Mouse (Mus musculus): ENCODE measurements around the gene Mrps23. TPM values are rescaled to one million over a fixed set of nuclear protein-coding genes. Genes with fewer than 3 reads are reported as not detected.

The Mrps23 gene
- polyA plus RNA-seq, 1 experiment: 107 TPM

DNA sequence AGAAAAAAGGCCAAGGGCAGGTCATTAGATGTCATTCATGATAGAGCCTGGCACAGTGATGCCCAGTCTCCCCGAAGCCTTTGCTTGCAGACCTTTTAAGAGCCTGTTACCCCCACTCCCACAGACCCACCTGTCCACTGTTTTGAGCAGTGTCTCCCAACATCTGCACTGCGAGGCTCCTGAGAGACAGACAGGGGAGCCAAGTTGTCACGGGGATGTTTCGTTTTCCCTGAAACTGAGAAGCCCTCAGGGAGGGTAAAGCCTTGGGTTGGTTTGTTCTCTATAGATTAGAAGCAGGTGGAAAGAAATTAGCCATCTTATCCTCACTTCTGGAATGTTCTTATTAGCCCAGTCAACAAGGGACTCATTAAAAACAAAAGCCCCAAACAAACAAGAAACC, 30.6 kb downstream of the Mrps23 start:
- H3K36me3 ChIP-seq (ENCODE audit: control insufficient read depth, insufficient read depth, low read length, poor library complexity, severe bottlenecking): no peaks in the 10 kb centered on the region
- no peak for TF ChIP-seq CTCF (IDR thresholded peaks at IDR 0.05; ENCODE audit: low read depth, low read length)
- TF ChIP-seq POLR2A (IDR thresholded peaks at IDR 0.05; ENCODE audit: insufficient read depth, low read length): no peak
- no peak for TF ChIP-seq EP300 (IDR thresholded peaks at IDR 0.05; ENCODE audit: insufficient read depth, low read depth, low read length)
- H3K27ac ChIP-seq (ENCODE audit: insufficient read depth, low read length): no peak overlapping the region
- H3K4me1 ChIP-seq (ENCODE audit: control insufficient read depth, insufficient read depth, low read length): no peaks in the 10 kb centered on the region
- H3K27me3 ChIP-seq (ENCODE audit: control insufficient read depth, insufficient read depth, low read length, poor library complexity, severe bottlenecking): no peaks in the 10 kb centered on the region
- H3K9ac ChIP-seq (ENCODE audit: low read depth, poor library complexity, severe bottlenecking): no peak overlapping the region
- no peaks in the 10 kb centered on the region for H3K9me3 ChIP-seq (replicated peaks; ENCODE audit: control insufficient read depth, insufficient read depth, low read length, poor library complexity, severe bottlenecking)
- H3K4me3 ChIP-seq (ENCODE audit: low read depth, low read length): no peak overlapping the region

DNA sequence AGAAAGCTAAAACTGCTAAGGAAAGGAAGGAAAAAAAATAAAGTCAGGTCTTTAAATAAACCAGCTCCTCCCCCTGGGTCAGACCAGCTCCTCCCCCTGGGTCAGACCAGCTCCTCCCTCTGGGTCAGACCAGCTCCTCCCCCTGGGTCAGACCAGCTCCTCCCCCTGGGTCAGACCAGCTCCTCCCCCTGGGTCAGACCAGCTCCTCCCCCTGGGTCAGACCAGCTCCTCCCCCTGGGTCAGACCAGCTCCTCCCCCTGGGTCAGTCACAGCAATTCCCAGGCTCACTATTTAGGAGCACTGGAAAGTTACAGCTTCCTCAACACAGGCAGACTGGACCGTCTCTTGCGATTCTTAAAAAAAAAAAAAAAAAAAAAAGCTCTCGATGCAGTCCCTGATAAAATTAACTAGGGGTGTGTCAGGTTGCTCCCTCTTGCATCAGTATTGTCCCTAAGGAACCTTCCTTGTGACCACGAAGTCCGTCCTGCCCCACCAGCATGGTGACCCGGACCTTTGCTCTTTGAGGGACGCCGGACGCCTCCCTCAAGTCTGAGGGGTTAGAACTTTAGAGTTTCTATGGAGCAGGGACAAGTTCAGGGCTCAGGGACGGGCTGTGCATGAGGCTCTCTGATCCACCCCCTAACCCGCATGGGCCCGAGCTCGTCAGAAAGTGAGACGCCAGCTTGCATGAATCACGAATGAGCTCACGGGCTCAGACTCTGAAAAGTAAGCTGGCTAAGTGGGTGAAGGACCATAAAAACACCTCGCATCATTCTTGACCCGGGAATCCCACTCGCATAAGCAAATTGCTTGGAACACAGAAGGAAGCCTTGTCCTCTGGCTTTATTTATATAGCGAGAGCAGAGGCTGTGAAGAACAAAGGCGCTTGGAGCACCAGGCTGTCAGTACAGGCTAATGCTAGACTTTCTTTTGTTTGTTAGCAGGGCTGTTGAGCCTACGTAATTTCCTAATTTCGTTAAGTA, 31.3 kb downstream of the Mrps23 start:
- no peaks in the 10 kb centered on the region for H3K27me3 ChIP-seq (ENCODE audit: control insufficient read depth, insufficient read depth, low read length, poor library complexity, severe bottlenecking)
- no peaks in the 10 kb centered on the region for H3K9me3 ChIP-seq (replicated peaks; ENCODE audit: control insufficient read depth, insufficient read depth, low read length, poor library complexity, severe bottlenecking)
- H3K36me3 ChIP-seq (ENCODE audit: control insufficient read depth, insufficient read depth, low read length, poor library complexity, severe bottlenecking): no peaks in the 10 kb centered on the region
- H3K4me1 ChIP-seq (ENCODE audit: control insufficient read depth, insufficient read depth, low read length): no peaks in the 10 kb centered on the region
- H3K4me3 ChIP-seq (ENCODE audit: low read depth, low read length): peak overlapping the region; percentile 37
- H3K27ac ChIP-seq (ENCODE audit: insufficient read depth, low read length): no peak overlapping the region
- H3K9ac ChIP-seq (ENCODE audit: low read depth, poor library complexity, severe bottlenecking): peak overlapping the region; percentile 25
- TF ChIP-seq EP300 (IDR thresholded peaks at IDR 0.05; ENCODE audit: insufficient read depth, low read depth, low read length) (no peak), POLR2A (IDR thresholded peaks at IDR 0.05; ENCODE audit: insufficient read depth, low read length) (no peak), CTCF (IDR thresholded peaks at IDR 0.05; ENCODE audit: low read depth, low read length) (no peak)

DNA sequence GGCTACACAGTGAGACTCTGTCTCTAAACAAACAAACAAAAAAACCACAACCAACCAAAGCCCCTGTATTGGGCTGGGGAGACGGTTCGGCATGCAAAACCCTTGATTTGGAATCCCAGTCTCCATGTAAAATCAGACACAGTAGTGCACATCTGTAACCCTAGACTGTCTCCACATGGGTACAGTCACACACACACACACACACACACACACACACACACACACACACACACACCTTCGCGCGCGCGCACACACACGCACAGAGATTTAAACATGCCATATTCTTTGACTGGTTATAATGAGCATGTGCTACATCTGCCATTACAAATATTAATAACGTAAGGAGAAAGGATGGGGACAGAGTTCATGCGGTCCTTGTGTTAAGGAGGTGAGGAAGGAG, 36.1 kb downstream of the Mrps23 start:
- TF ChIP-seq POLR2A (IDR thresholded peaks at IDR 0.05; ENCODE audit: insufficient read depth, low read length): no peak
- no peak for TF ChIP-seq EP300 (IDR thresholded peaks at IDR 0.05; ENCODE audit: insufficient read depth, low read depth, low read length)
- TF ChIP-seq CTCF (IDR thresholded peaks at IDR 0.05; ENCODE audit: low read depth, low read length): no peak
- Histone ChIP-seq H3K9ac (ENCODE audit: low read depth, poor library complexity, severe bottlenecking) (no peak overlapping the region), H3K27me3 (ENCODE audit: control insufficient read depth, insufficient read depth, low read length, poor library complexity, severe bottlenecking) (no peaks in the 10 kb centered on the region), H3K9me3 (replicated peaks; ENCODE audit: control insufficient read depth, insufficient read depth, low read length, poor library complexity, severe bottlenecking) (no peaks in the 10 kb centered on the region), H3K4me1 (ENCODE audit: control insufficient read depth, insufficient read depth, low read length) (peaks cover 2% of the 10 kb centered on the region), H3K27ac (ENCODE audit: insufficient read depth, low read length) (no peak overlapping the region), H3K36me3 (ENCODE audit: control insufficient read depth, insufficient read depth, low read length, poor library complexity, severe bottlenecking) (no peaks in the 10 kb centered on the region), H3K4me3 (ENCODE audit: low read depth, low read length) (no peak overlapping the region)

- Histone ChIP-seq H3K9ac (ENCODE audit: low read depth, poor library complexity, severe bottlenecking) (no peak overlapping the region), H3K4me3 (ENCODE audit: low read depth, low read length) (no peak overlapping the region), H3K9me3 (replicated peaks; ENCODE audit: control insufficient read depth, insufficient read depth, low read length, poor library complexity, severe bottlenecking) (no peaks in the 10 kb centered on the region), H3K36me3 (ENCODE audit: control insufficient read depth, insufficient read depth, low read length, poor library complexity, severe bottlenecking) (no peaks in the 10 kb centered on the region), H3K4me1 (ENCODE audit: control insufficient read depth, insufficient read depth, low read length) (peaks cover 2% of the 10 kb centered on the region), H3K27ac (ENCODE audit: insufficient read depth, low read length) (no peak overlapping the region), H3K27me3 (ENCODE audit: control insufficient read depth, insufficient read depth, low read length, poor library complexity, severe bottlenecking) (no peaks in the 10 kb centered on the region)
- TF ChIP-seq CTCF (IDR thresholded peaks at IDR 0.05; ENCODE audit: low read depth, low read length) (no peak), EP300 (IDR thresholded peaks at IDR 0.05; ENCODE audit: insufficient read depth, low read depth, low read length) (no peak), POLR2A (IDR thresholded peaks at IDR 0.05; ENCODE audit: insufficient read depth, low read length) (no peak)
These were observed 36.7 kb downstream of the Mrps23 start for GRCm38 (mm10) chr11:88240736-88241353.

GRCm38 (mm10) chr11:88241468-88242301, 37.5 kb downstream of the Mrps23 start:
- H3K9me3 ChIP-seq (replicated peaks; ENCODE audit: control insufficient read depth, insufficient read depth, low read length, poor library complexity, severe bottlenecking): no peaks in the 10 kb centered on the region
- H3K4me3 ChIP-seq (ENCODE audit: low read depth, low read length): no peak overlapping the region
- H3K36me3 ChIP-seq (ENCODE audit: control insufficient read depth, insufficient read depth, low read length, poor library complexity, severe bottlenecking): no peaks in the 10 kb centered on the region
- no peaks in the 10 kb centered on the region for H3K27me3 ChIP-seq (ENCODE audit: control insufficient read depth, insufficient read depth, low read length, poor library complexity, severe bottlenecking)
- TF ChIP-seq POLR2A (IDR thresholded peaks at IDR 0.05; ENCODE audit: insufficient read depth, low read length): no peak
- no peak for TF ChIP-seq CTCF (IDR thresholded peaks at IDR 0.05; ENCODE audit: low read depth, low read length)
- TF ChIP-seq EP300 (IDR thresholded peaks at IDR 0.05; ENCODE audit: insufficient read depth, low read depth, low read length): no peak
- peaks cover 2% of the 10 kb centered on the region for H3K4me1 ChIP-seq (ENCODE audit: control insufficient read depth, insufficient read depth, low read length)
- no peak overlapping the region for H3K9ac ChIP-seq (ENCODE audit: low read depth, poor library complexity, severe bottlenecking)
- no peak overlapping the region for H3K27ac ChIP-seq (ENCODE audit: insufficient read depth, low read length)

Data from ES-Bruce4 (cell line).